Mouse (Mus musculus) hindbrain, embryonic 12.5 days (tissue): Measurements from ENCODE around the gene Avp. TPM values are rescaled to one million over a fixed set of nuclear protein-coding genes. Genes with fewer than 3 reads are reported as not detected.

Source experiments
- ATAC-seq: fragments of 200-750 bp; cut with Nextera tagmentation; 2 replicates; pipeline ENCODE4 v1.8.0; 2017; ENCODE audit warnings: moderate TSS enrichment; ENCODE audit not compliant: low FRiP score
- H3K27ac ChIP-seq: fragments of 300-500 bp; sonication (generic); 2 replicates; pipeline ENCODE4 v1.5.1; 2016; ENCODE audit warnings: mild to moderate bottlenecking
- H3K27me3 ChIP-seq: fragments of 300-500 bp; sonication (generic); 2 replicates; pipeline ENCODE4 v1.6.1; 2016; ENCODE audit warnings: mild to moderate bottlenecking
- H3K36me3 ChIP-seq: fragments of 300-500 bp; sonication (generic); 2 replicates; pipeline ENCODE4 v1.6.1; 2016; ENCODE audit warnings: mild to moderate bottlenecking
- H3K4me1 ChIP-seq: fragments of 300-500 bp; sonication (generic); 2 replicates; pipeline ENCODE4 v1.6.1; 2016
- H3K4me2 ChIP-seq: fragments of 300-500 bp; sonication (generic); replicated peaks from 2 replicates; pipeline ENCODE4 v1.6.1; 2016; ENCODE audit warnings: mild to moderate bottlenecking
- H3K4me3 ChIP-seq: fragments of 300-500 bp; sonication (generic); 2 replicates; pipeline ENCODE4 v1.5.1; 2016; ENCODE audit warnings: mild to moderate bottlenecking
- H3K9ac ChIP-seq: fragments of 300-500 bp; sonication (generic); 2 replicates; pipeline ENCODE4 v1.6.1; 2016; ENCODE audit warnings: mild to moderate bottlenecking, moderate library complexity
- H3K9me3 ChIP-seq: fragments of 300-500 bp; sonication (generic); replicated peaks from 2 replicates; pipeline ENCODE4 v1.6.1; 2016; ENCODE audit warnings: mild to moderate bottlenecking
- WGBS: fragments of 180-500 bp; shearing (Covaris S2); methylation state at CpG from one replicate; pipeline ENCODE4 v1.1.7; 2016; 5-methylcytosine and 5-hydroxymethylcytosine counted together
- microRNA-seq: library from miRNA; unstranded; fragments of <30 nt; microRNA quantifications from one replicate; pipeline ENCODE4, GENCODE M21; 2017
- polyA plus RNA-seq: library from polyadenylated mRNA; unstranded; fragments of >200 nt; fragmentation: Nextera tagmentation; extraction: Ambion mirVana; gene quantifications from 2 replicates; pipeline ENCODE4 v1.2.1, GENCODE M21; 2016

Avp gene
- polyA plus RNA-seq, 1 experiment from 2014 or later, result not detected

GRCm38 (mm10) chr2:130532201-130532600 is 50.2 kb downstream of the Avp start:
- Histone ChIP-seq H3K27ac (no peak overlapping the region), H3K27me3 (no peaks in the 10 kb centered on the region), H3K9me3 (no peaks in the 10 kb centered on the region), H3K36me3 (peaks cover 50% of the 10 kb centered on the region), H3K9ac (no peak overlapping the region), H3K4me1 (no peaks in the 10 kb centered on the region), H3K4me3 (no peak overlapping the region), H3K4me2 (no peak overlapping the region)
- 89% methylated on average over 2 of the region's 2 CpGs for WGBS
- no peak for ATAC-seq

Small RNA genes lying within 50 kb of the gene (microRNA-seq; reads per million reads assigned to microRNA genes)
- not detected for gene Gm23876

Other genes with a start within 250 kb of the Avp start
- gene Cpxm1, start 185.0 kb downstream of the Avp start, polyA plus RNA-seq, result 53.3 and 57.0 TPM in 2 replicates
- gene Gm28372, start 177.3 kb downstream of the Avp start, polyA plus RNA-seq, result 0.34 TPM in 1 of 2 replicates, not detected in the other
- 0.35 TPM in 1 of 2 replicates, not detected in the other for gene 1700020A23Rik, start 177.3 kb downstream of the Avp start, polyA plus RNA-seq
- gene Tmem239, start 176.1 kb downstream of the Avp start, polyA plus RNA-seq, result not detected in 2 replicates
- 107 and 115 TPM in 2 replicates for gene Vps16, start 158.2 kb downstream of the Avp start, polyA plus RNA-seq
- 12.3 and 12.4 TPM in 2 replicates for gene Pced1a, start 157.9 kb downstream of the Avp start, polyA plus RNA-seq
- 129 and 138 TPM in 2 replicates for gene Ptpra, start 132.3 kb downstream of the Avp start, polyA plus RNA-seq
- gene Mrps26, start 18.8 kb downstream of the Avp start, polyA plus RNA-seq, result 70.7 and 73.3 TPM in 2 replicates
- gene Oxt, start 6.4 kb downstream of the Avp start, polyA plus RNA-seq, result not detected in 2 replicates
- 16.9 and 17.1 TPM in 2 replicates for gene Fastkd5, start 47.5 kb upstream of the Avp start, polyA plus RNA-seq
- gene Ubox5, start 47.5 kb upstream of the Avp start, polyA plus RNA-seq, result 13.9 and 14.3 TPM in 2 replicates
- 8.4 TPM in 2 replicates for gene Lzts3, start 60.2 kb upstream of the Avp start, polyA plus RNA-seq
- gene Ddrgk1, start 82.1 kb upstream of the Avp start, polyA plus RNA-seq, result 58.0 and 63.5 TPM in 2 replicates
- gene Itpa, start 85.1 kb upstream of the Avp start, polyA plus RNA-seq, result 130 and 133 TPM in 2 replicates
- 0.52 and 0.63 TPM in 2 replicates for gene Slc4a11, start 115.0 kb upstream of the Avp start, polyA plus RNA-seq